ENCODE assay signal across 8 mouse cellular contexts in genomic region chr8:84786801-84787467, GRCm38 (mm10). TPM values are rescaled to one million over a fixed set of nuclear protein-coding genes. Genes with fewer than 3 reads are reported as not detected.
DNase-seq lines count a peak whose midpoint lies in the region; ATAC-seq and TF ChIP-seq lines count a peak whose summit lies in the region.

No protein-coding gene starts in this region.

- H3K36me3 ChIP-seq in heart, adult 2 months (ENCODE audit: control insufficient read depth, insufficient read depth, low read length) = peaks cover 4% of the 10 kb centered on the region; the same call in 1 of the 2 replicates
- H3K36me3 ChIP-seq in heart, embryonic 10.5 days = no peaks in the 10 kb centered on the region
- no peaks in the 10 kb centered on the region for H3K36me3 ChIP-seq in liver, postnatal 0 days (replicated peaks; ENCODE audit: insufficient read depth, low read length)
- H3K36me3 ChIP-seq in liver, embryonic 11.5 days (ENCODE audit: control insufficient read depth, insufficient read depth, low read length) = no peaks in the 10 kb centered on the region
- H3K36me3 ChIP-seq in forebrain, embryonic 14.5 days (ENCODE audit: control insufficient read depth, insufficient read depth, low read length) = 0 out of 2 replicates have a peak, but pooled peaks cover 2% of the 10 kb centered on the region
- no peaks in the 10 kb centered on the region; the same call in 1 of the 2 replicates for H3K36me3 ChIP-seq in limb, embryonic 15.5 days

- intact Hi-C loops in heart, adult 2 months (cut with DNase I) = no loop called here

- H3K4me2 ChIP-seq in liver, postnatal 0 days (ENCODE audit: low read depth, low read length) = no peak overlapping the region
- H3K4me2 ChIP-seq in liver, embryonic 11.5 days = no peak overlapping the region
- H3K4me2 ChIP-seq in forebrain, embryonic 14.5 days (ENCODE audit: low read length) = peak overlapping the region; percentile 55
- H3K4me2 ChIP-seq in limb, embryonic 15.5 days = peak overlapping the region; percentile 50

- H3K4me1 ChIP-seq in heart, adult 2 months (ENCODE audit: control insufficient read depth, insufficient read depth, low read length) = peaks cover 38% of the 10 kb centered on the region
- peaks cover 29% of the 10 kb centered on the region for H3K4me1 ChIP-seq in heart, embryonic 10.5 days
- H3K4me1 ChIP-seq in liver, postnatal 0 days (ENCODE audit: insufficient read depth) = peaks cover 6% of the 10 kb centered on the region; the same call in 1 of the 2 replicates
- H3K4me1 ChIP-seq in liver, embryonic 11.5 days (replicated peaks; ENCODE audit: control insufficient read depth, insufficient read depth, low read length) = no peaks in the 10 kb centered on the region; the same call in 1 of the 2 replicates
- peaks cover 65% of the 10 kb centered on the region for H3K4me1 ChIP-seq in forebrain, embryonic 14.5 days (ENCODE audit: control insufficient read depth, insufficient read depth, low read length)
- H3K4me1 ChIP-seq in limb, embryonic 15.5 days = peaks cover 99% of the 10 kb centered on the region

- no peak for TF ChIP-seq EP300 in heart, adult 2 months (IDR thresholded peaks at IDR 0.05; ENCODE audit: insufficient read depth, low read depth, low read length)
- no peak for TF ChIP-seq EP300 in liver, postnatal 0 days (IDR thresholded peaks at IDR 0.05; ENCODE audit: low read depth)

- no peaks in the 10 kb centered on the region for H3K27me3 ChIP-seq in heart, adult 2 months (ENCODE audit: control insufficient read depth, insufficient read depth, low read length)
- peaks cover 100% of the 10 kb centered on the region for H3K27me3 ChIP-seq in heart, embryonic 10.5 days (ENCODE audit: insufficient read depth, poor library complexity, severe bottlenecking)
- H3K27me3 ChIP-seq in liver, postnatal 0 days (ENCODE audit: insufficient read depth, low read length) = peaks cover 65% of the 10 kb centered on the region
- peaks cover 95% of the 10 kb centered on the region for H3K27me3 ChIP-seq in liver, embryonic 11.5 days (replicated peaks; ENCODE audit: control insufficient read depth, insufficient read depth, low read length)
- peaks cover 55% of the 10 kb centered on the region for H3K27me3 ChIP-seq in forebrain, embryonic 14.5 days (replicated peaks; ENCODE audit: control insufficient read depth, insufficient read depth, low read length)
- peaks cover 13% of the 10 kb centered on the region; the same call in 1 of the 2 replicates for H3K27me3 ChIP-seq in limb, embryonic 15.5 days

- DNase-seq in heart, adult 2 months = no peak
- DNase-seq in heart, embryonic 10.5 days (ENCODE audit: low spot score) = no peak
- no peak for DNase-seq in liver, postnatal 0 days
- DNase-seq in liver, embryonic 11.5 days (ENCODE audit: low spot score) = no peak
- no peak for DNase-seq in forebrain, embryonic 14.5 days (ENCODE audit: low spot score)
- no peak for DNase-seq in Muller cell, postnatal 12 days (ENCODE audit: inconsistent ontology term)

- no peak overlapping the region for H3K4me3 ChIP-seq in heart, adult 2 months
- no peak overlapping the region for H3K4me3 ChIP-seq in heart, embryonic 10.5 days
- no peak overlapping the region for H3K4me3 ChIP-seq in liver, postnatal 0 days (ENCODE audit: low read depth, low read length)
- H3K4me3 ChIP-seq in liver, embryonic 11.5 days (ENCODE audit: low read depth, low read length) = no peak overlapping the region
- no peak overlapping the region for H3K4me3 ChIP-seq in forebrain, embryonic 14.5 days (ENCODE audit: low read depth, low read length)
- peak overlapping the region; percentile 21 for H3K4me3 ChIP-seq in limb, embryonic 15.5 days

- TF ChIP-seq POLR2A in heart, adult 2 months (IDR thresholded peaks at IDR 0.05; ENCODE audit: insufficient read depth, low read depth, low read length) = no peak

- WGBS in heart, adult 2 months = 68% methylated on average over 11 of the region's 11 CpGs
- 6% methylated on average over 11 of the region's 11 CpGs for WGBS in heart, embryonic 10.5 days
- WGBS in liver, postnatal 0 days (ENCODE audit: insufficient replicate concordance) = 39% methylated on average over 11 of the region's 11 CpGs
- WGBS in liver, embryonic 11.5 days = 6% methylated on average over 11 of the region's 11 CpGs
- WGBS in forebrain, embryonic 14.5 days = 22% methylated on average over 11 of the region's 11 CpGs
- WGBS in limb, embryonic 15.5 days = 34% methylated on average over 11 of the region's 11 CpGs

- ATAC-seq in liver, postnatal 0 days = peak; percentile 13; the same call in 1 of the 2 replicates
- no peak for ATAC-seq in liver, embryonic 11.5 days (replicated peaks; ENCODE audit: low FRiP score)
- ATAC-seq in forebrain, embryonic 14.5 days = no peak
- no peak for ATAC-seq in limb, embryonic 15.5 days (ENCODE audit: insufficient number of reproducible peaks, low FRiP score, low TSS enrichment, low read depth)
- no peak for ATAC-seq in activated CD4-positive, CD25-positive, alpha-beta regulatory T cell, adult 4 months

- H3K27ac ChIP-seq in heart, adult 2 months = peak overlapping the region; percentile 41; the same call in 1 of the 2 replicates
- no peak overlapping the region for H3K27ac ChIP-seq in heart, embryonic 10.5 days
- H3K27ac ChIP-seq in liver, postnatal 0 days (ENCODE audit: low read depth) = no peak overlapping the region
- no peak overlapping the region for H3K27ac ChIP-seq in liver, embryonic 11.5 days (ENCODE audit: low read depth, low read length)
- peak overlapping the region; percentile 78 for H3K27ac ChIP-seq in forebrain, embryonic 14.5 days (ENCODE audit: low read depth, low read length)
- peak overlapping the region; percentile 76 for H3K27ac ChIP-seq in limb, embryonic 15.5 days

- no peaks in the 10 kb centered on the region for H3K9me3 ChIP-seq in heart, embryonic 10.5 days
- no peaks in the 10 kb centered on the region for H3K9me3 ChIP-seq in liver, postnatal 0 days (ENCODE audit: low read length)
- no peaks in the 10 kb centered on the region for H3K9me3 ChIP-seq in liver, embryonic 11.5 days (ENCODE audit: control insufficient read depth, low read length)
- no peaks in the 10 kb centered on the region for H3K9me3 ChIP-seq in forebrain, embryonic 14.5 days (replicated peaks; ENCODE audit: control insufficient read depth, low read length)
- H3K9me3 ChIP-seq in limb, embryonic 15.5 days = no peaks in the 10 kb centered on the region

- peaks cover 5% of the 10 kb centered on the region; the same call in 1 of the 2 replicates for H3K79me2 ChIP-seq in heart, adult 2 months (replicated peaks; ENCODE audit: control insufficient read depth, insufficient read depth, low read length)

- no peak for TF ChIP-seq CTCF in heart, adult 2 months (IDR thresholded peaks at IDR 0.05)
- TF ChIP-seq CTCF in liver, postnatal 0 days (IDR thresholded peaks at IDR 0.05; ENCODE audit: low read depth) = no peak

- H3K9ac ChIP-seq in heart, adult 2 months (ENCODE audit: low read depth, low read length) = no peak overlapping the region
- no peak overlapping the region for H3K9ac ChIP-seq in liver, postnatal 0 days (replicated peaks)
- H3K9ac ChIP-seq in liver, embryonic 11.5 days (ENCODE audit: low read depth, low read length) = no peak overlapping the region
- peak overlapping the region; percentile 77 for H3K9ac ChIP-seq in forebrain, embryonic 14.5 days (ENCODE audit: low read length)
- no peak overlapping the region for H3K9ac ChIP-seq in limb, embryonic 15.5 days

RNA-seq across cellular contexts. Expression of gene Nfix, which starts 13.2 kb away (rescaled TPM):
- total RNA-seq in heart, adult 2 months (2021) = 100 to 1,000 TPM; 274 to 297 TPM
- polyA plus RNA-seq in heart, adult 2 months (2012; rRNA removed) = 49.0 and 68.7 TPM in 2 replicates
- polyA plus RNA-seq in heart, embryonic 10.5 days (2016; fragmentation: Nextera tagmentation; extraction: Ambion mirVana) = 0.87 and 2.1 TPM in 2 replicates
- 4.7 and 5.4 TPM in 2 replicates for polyA plus RNA-seq in liver, postnatal 0 days (2015; fragmentation: Nextera tagmentation; extraction: Ambion mirVana)
- 5.0 and 7.1 TPM in 2 replicates for polyA plus RNA-seq in liver, embryonic 11.5 days (2014; fragmentation: Nextera tagmentation; extraction: Ambion mirVana)
- 237 and 318 TPM in 2 replicates for polyA plus RNA-seq in forebrain, embryonic 14.5 days (2014; fragmentation: Nextera tagmentation; extraction: Ambion mirVana)
- polyA plus RNA-seq in limb, embryonic 15.5 days (2015; fragmentation: Nextera tagmentation; extraction: Ambion mirVana) = 87.0 and 100 TPM in 2 replicates
- polyA plus RNA-seq in activated CD4-positive, CD25-positive, alpha-beta regulatory T cell, adult 4 months (2017; shearing (Covaris generic)) = 1 to 10 TPM; 2.0 to 2.2 TPM

RNA-seq across cellular contexts. Expression of gene Dand5, which starts 35.7 kb away (rescaled TPM):
- 10 to 100 TPM; 11.2 to 12.3 TPM for total RNA-seq in heart, adult 2 months (2021)
- 6.1 and 7.6 TPM in 2 replicates for polyA plus RNA-seq in heart, adult 2 months (2012; rRNA removed)
- polyA plus RNA-seq in heart, embryonic 10.5 days (2016; fragmentation: Nextera tagmentation; extraction: Ambion mirVana) = 5.3 TPM in 2 replicates
- polyA plus RNA-seq in liver, postnatal 0 days (2015; fragmentation: Nextera tagmentation; extraction: Ambion mirVana) = 2.4 and 2.5 TPM in 2 replicates
- 4.5 and 4.9 TPM in 2 replicates for polyA plus RNA-seq in liver, embryonic 11.5 days (2014; fragmentation: Nextera tagmentation; extraction: Ambion mirVana)
- polyA plus RNA-seq in forebrain, embryonic 14.5 days (2014; fragmentation: Nextera tagmentation; extraction: Ambion mirVana) = 8.6 and 9.4 TPM in 2 replicates
- 7.5 and 8.0 TPM in 2 replicates for polyA plus RNA-seq in limb, embryonic 15.5 days (2015; fragmentation: Nextera tagmentation; extraction: Ambion mirVana)
- polyA plus RNA-seq in activated CD4-positive, CD25-positive, alpha-beta regulatory T cell, adult 4 months (2017; shearing (Covaris generic)) = 1 to 10 TPM; 4.2 to 4.5 TPM

RNA-seq across cellular contexts. Expression of gene Gadd45gip1, which starts 44.4 kb away (rescaled TPM):
- total RNA-seq in heart, adult 2 months (2021) = 10 to 100 TPM; 27.4 to 29.7 TPM
- polyA plus RNA-seq in heart, adult 2 months (2012; rRNA removed) = 13.4 and 21.2 TPM in 2 replicates
- 57.3 and 60.5 TPM in 2 replicates for polyA plus RNA-seq in heart, embryonic 10.5 days (2016; fragmentation: Nextera tagmentation; extraction: Ambion mirVana)
- polyA plus RNA-seq in liver, postnatal 0 days (2015; fragmentation: Nextera tagmentation; extraction: Ambion mirVana) = 31.9 and 34.9 TPM in 2 replicates
- polyA plus RNA-seq in liver, embryonic 11.5 days (2014; fragmentation: Nextera tagmentation; extraction: Ambion mirVana) = 87.8 and 90.6 TPM in 2 replicates
- polyA plus RNA-seq in forebrain, embryonic 14.5 days (2014; fragmentation: Nextera tagmentation; extraction: Ambion mirVana) = 35.2 and 41.3 TPM in 2 replicates
- 44.7 and 45.6 TPM in 2 replicates for polyA plus RNA-seq in limb, embryonic 15.5 days (2015; fragmentation: Nextera tagmentation; extraction: Ambion mirVana)
- 10 to 100 TPM; 18.5 to 21.5 TPM for polyA plus RNA-seq in activated CD4-positive, CD25-positive, alpha-beta regulatory T cell, adult 4 months (2017; shearing (Covaris generic))

RNA-seq across cellular contexts. Expression of gene Rad23a, which starts 53.5 kb away (rescaled TPM):
- 10 to 100 TPM; 85.1 to 87.6 TPM for total RNA-seq in heart, adult 2 months (2021)
- 77.3 and 101 TPM in 2 replicates for polyA plus RNA-seq in heart, adult 2 months (2012; rRNA removed)
- polyA plus RNA-seq in heart, embryonic 10.5 days (2016; fragmentation: Nextera tagmentation; extraction: Ambion mirVana) = 137 and 154 TPM in 2 replicates
- polyA plus RNA-seq in liver, postnatal 0 days (2015; fragmentation: Nextera tagmentation; extraction: Ambion mirVana) = 154 and 164 TPM in 2 replicates
- polyA plus RNA-seq in liver, embryonic 11.5 days (2014; fragmentation: Nextera tagmentation; extraction: Ambion mirVana) = 188 and 191 TPM in 2 replicates
- 87.3 and 88.1 TPM in 2 replicates for polyA plus RNA-seq in forebrain, embryonic 14.5 days (2014; fragmentation: Nextera tagmentation; extraction: Ambion mirVana)
- polyA plus RNA-seq in limb, embryonic 15.5 days (2015; fragmentation: Nextera tagmentation; extraction: Ambion mirVana) = 102 and 122 TPM in 2 replicates
- polyA plus RNA-seq in activated CD4-positive, CD25-positive, alpha-beta regulatory T cell, adult 4 months (2017; shearing (Covaris generic)) = 100 to 1,000 TPM; 125 to 131 TPM

RNA-seq across cellular contexts. Expression of gene Calr, which starts 59.8 kb away (rescaled TPM):
- total RNA-seq in heart, adult 2 months (2021) = 100 to 1,000 TPM; 352 to 416 TPM
- polyA plus RNA-seq in heart, adult 2 months (2012; rRNA removed) = 154 and 269 TPM in 2 replicates
- 881 and 1,047 TPM in 2 replicates for polyA plus RNA-seq in heart, embryonic 10.5 days (2016; fragmentation: Nextera tagmentation; extraction: Ambion mirVana)
- 331 and 375 TPM in 2 replicates for polyA plus RNA-seq in liver, postnatal 0 days (2015; fragmentation: Nextera tagmentation; extraction: Ambion mirVana)
- polyA plus RNA-seq in liver, embryonic 11.5 days (2014; fragmentation: Nextera tagmentation; extraction: Ambion mirVana) = 860 and 893 TPM in 2 replicates
- polyA plus RNA-seq in forebrain, embryonic 14.5 days (2014; fragmentation: Nextera tagmentation; extraction: Ambion mirVana) = 514 and 606 TPM in 2 replicates
- polyA plus RNA-seq in limb, embryonic 15.5 days (2015; fragmentation: Nextera tagmentation; extraction: Ambion mirVana) = 1,060 and 1,089 TPM in 2 replicates
- 100 to 1,000 TPM; 269 to 303 TPM for polyA plus RNA-seq in activated CD4-positive, CD25-positive, alpha-beta regulatory T cell, adult 4 months (2017; shearing (Covaris generic))

Comparison
In these comparisons a context has a peak if more than half of its experiments do, and no peak if none do; other contexts are left out.
1. H3K27ac ChIP-seq: peak in heart, adult 2 months (single experiment), forebrain, embryonic 14.5 days (single experiment) and limb, embryonic 15.5 days (single experiment); none in heart, embryonic 10.5 days (single experiment), liver, postnatal 0 days (single experiment) and liver, embryonic 11.5 days (single experiment).
2. H3K4me2 ChIP-seq: peak in forebrain, embryonic 14.5 days (single experiment) and limb, embryonic 15.5 days (single experiment); none in liver, postnatal 0 days (single experiment) and liver, embryonic 11.5 days (single experiment).